Mouse (Mus musculus): ENCODE results near the gene Apoc3.

The Apoc3 gene

DNA sequence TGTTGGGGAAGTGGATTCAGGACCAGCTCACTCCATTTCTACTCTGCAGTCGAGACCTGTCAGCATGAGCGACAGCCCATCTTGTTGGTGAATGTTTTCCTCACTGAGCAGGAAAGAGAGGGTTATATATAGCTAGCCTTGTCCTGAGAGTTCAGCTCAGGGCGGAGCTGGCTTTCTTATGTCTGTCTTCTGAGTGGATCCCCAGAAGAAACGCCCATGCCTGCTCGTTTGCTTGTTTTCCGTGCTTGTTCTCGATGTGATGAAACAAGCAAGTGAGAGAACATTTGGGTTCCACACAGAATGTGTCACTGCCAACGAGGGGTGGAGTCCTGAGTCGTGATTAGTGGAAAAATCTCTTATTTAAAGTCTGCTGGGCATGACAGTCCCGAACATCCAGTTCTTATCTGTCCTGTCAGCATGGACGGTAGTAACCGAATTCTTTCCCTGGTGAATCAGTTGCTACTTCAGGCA lies 38.7 kb downstream of the Apoc3 start:
- no peak for DNase-seq (ENCODE audit: low read depth in 2 of 2, low spot score in 2 of 2)

DNA sequence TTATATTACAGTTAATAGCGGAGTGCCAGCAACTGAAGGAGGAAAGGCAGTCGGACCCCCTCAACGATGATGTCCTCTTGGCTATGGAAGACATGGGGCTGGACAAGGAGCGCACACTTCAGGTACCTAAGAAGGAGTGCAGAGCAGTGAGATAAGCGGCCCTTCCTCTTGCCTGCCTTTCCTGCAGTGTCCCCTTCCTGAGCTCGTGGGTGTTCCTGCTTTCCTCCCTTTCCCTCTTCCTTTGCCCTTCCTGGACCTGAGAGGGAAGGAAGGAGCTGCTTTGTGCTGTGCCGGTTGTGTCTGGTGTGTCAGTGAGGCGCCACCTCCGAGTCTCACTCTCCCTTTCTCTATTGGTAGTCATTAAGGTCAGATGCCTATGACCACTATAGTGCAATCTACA lies 40.6 kb downstream of the Apoc3 start:
- no peak for DNase-seq (ENCODE audit: low read depth in 2 of 2, low spot score in 2 of 2)

DNA sequence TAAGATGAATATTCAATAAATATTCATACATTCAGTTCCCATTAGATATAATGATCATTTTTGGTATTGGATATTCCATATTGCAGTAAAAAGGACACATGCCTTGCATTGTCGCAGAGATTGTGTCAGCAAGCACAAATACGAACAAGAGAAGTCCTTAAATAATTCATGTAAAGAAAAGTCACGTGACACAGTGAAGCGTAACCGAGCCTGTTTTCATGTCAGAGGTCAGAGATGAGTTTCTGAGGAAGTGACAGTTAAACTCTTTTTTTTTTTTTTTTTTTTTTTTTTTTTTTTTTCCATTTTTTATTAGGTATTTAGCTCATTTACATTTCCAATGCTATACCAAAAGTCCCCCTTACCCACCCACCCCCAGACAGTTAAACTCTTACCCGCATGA lies 42.8 kb downstream of the Apoc3 start:
- no peak for DNase-seq (ENCODE audit: low read depth in 2 of 2, low spot score in 2 of 2)

DNA sequence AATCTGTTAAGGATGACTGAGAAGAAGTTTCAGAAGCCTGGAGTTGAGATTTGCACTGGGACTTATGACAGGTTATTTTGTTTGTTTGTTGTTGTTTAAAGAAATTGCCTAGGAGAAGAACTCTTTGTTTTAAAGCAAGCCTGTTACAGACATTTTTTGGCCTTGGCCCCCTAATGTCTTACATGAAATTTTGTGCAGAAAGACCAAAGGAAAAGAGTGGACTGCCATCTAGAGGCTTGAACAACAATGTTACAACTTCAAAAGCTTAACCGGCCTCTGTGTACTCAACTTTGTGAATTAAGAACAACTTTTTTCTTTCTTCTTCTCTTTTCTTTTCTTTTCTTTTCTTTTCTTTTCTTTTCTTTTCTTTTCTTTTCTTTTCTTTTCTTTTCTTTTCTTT lies 43.8 kb downstream of the Apoc3 start:
- DNase-seq (ENCODE audit: low read depth in 2 of 2, low spot score in 2 of 2), result peak; percentile 29 to 50

DNA sequence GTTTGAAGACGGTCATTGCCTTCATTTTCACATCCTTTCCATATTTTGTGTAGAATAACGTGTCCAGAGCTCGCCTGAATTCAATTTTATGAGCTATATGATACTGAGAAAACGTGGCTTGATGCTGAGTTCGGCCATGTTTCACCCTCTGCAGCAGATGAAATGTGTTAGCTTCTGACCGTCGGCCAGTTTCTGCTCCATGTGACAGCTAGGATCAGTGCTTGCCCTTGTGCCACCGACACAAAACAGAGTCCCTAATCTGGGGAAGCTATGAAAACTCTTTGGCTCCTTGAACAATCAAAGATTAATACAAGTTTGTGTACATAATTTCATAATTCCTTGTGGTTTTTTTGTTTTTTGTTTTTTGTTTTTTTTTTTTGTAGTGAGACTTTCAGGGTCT lies 44.2 kb downstream of the Apoc3 start:
- no peak for DNase-seq (ENCODE audit: low read depth in 2 of 2, low spot score in 2 of 2)

DNA sequence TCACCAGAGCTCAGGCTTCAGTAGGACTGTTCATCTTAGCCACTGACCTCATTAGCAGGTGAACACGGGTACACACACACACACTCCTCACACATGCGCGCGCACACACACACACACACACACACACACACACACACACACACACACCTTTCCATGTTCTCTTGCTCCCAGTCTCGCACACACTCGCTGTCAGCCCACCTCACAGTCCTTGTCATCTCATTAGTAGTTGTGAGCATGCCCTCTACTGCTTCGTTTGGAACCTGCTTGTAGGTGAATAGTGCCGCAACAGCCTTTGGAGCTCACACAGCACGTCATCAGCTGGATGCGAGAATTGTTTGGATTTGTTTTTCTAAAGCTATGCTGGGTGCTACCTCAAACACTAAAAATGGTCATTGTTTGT lies 46.1 kb downstream of the Apoc3 start:
- no peak for DNase-seq (ENCODE audit: low read depth in 2 of 2, low spot score in 2 of 2)

DNA sequence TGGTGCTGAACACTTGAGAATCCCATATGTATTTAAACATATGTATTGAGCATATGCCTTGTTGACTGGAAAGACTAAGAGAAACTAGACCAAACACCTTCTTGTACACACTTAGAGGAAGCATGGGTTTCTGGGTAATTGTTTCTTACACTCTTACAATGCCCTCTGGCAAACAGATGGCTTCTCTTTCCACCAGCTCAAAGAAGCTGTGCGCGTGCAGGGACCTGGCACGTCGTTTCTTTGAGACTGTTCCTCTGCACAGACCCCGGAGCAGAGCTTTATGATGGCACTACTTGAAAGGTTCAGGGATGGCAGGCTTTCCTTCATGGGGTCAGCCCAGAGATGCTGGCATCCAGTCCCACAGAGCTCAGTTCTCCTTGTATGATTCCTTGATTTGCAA lies 46.5 kb downstream of the Apoc3 start:
- no peak for DNase-seq (ENCODE audit: low read depth in 2 of 2, low spot score in 2 of 2)

DNA sequence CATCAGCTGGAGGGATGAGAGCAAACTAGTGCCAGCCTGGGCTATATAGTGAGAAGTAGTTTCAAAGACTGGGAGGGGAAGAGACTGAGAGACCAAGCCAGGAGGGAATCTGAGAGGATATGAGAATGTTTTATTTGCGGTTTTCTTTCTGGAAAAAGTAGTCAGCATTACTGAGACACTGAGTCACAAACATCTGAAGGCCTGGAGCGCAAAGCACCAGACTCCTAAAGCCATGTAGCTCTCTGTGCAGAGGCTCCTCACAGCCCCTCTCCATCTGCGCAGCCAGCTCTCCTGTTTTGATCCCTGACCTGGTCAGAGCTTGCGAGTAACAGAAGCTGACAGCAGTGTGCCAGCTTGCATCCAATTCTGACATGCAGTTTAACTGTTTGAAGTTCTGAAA lies 47.1 kb downstream of the Apoc3 start:
- DNase-seq (ENCODE audit: low read depth in 2 of 2, low spot score in 2 of 2), result no peak

DNA sequence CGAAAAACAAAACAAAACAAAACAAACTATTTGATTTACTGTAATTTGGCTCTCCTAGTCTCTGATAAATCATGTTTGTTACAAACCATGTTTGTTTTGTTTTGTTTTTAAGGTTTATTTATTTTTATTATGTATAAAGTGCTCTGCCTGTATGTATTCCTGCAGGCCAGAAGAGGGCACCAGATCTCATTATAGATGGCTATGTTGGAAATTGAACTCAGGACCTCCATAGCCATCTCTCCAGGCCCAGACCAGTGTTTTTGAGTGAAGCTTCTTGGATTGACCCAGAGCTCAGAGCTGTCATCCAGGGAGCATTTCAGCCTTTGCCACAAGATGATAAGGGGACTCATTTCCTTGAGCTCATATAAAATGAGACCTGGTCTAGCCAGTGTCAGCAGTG lies 49.0 kb downstream of the Apoc3 start:
- DNase-seq (ENCODE audit: low read depth in 2 of 2, low spot score in 2 of 2), result no peak

DNA sequence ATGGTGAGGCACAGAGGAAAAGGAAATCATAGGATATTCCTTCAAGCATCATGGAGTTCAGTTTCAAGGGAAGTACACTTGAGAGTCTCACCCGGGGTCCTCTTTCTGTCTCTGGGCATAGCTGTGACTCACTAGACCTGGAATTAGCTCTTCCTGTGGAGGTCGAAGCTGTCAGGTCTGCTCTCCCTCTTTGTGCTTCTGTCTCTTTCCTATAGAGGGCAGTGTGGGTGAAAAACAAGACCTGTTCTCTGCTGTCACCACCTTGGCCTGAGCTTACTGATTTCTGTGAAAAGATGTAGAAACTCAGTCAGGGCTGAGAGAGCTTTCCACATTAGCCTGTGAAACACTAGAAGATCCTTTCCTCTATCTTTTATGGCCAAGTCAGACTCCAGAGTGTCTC lies 50.2 kb downstream of the Apoc3 start:
- DNase-seq (ENCODE audit: low read depth in 2 of 2, low spot score in 2 of 2), result peak; percentile 23 to 60

DNA sequence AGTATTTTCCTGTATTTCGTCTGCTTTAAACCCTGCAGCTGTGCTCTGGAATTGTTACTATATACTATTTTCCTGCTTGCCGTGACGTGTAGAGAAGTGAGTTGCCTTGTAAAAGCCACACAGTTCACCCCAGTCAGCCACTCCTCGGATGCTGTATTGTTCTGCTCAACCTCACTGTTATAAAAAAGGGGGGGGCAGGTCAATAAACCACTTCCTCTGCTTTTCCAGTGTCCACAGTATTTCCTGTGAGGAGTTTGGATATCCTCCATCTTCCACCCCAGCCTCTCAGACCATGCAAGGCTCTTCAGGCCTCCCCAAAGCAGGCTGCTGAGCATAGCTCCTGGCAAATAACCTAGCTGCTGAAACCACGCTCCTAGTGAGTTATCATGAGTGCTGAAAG lies 50.9 kb downstream of the Apoc3 start:
- no peak for DNase-seq (ENCODE audit: low read depth in 2 of 2, low spot score in 2 of 2)
